Mouse (Mus musculus) CH12.LX (cell line): ENCODE results near the gene Slc16a4. TPM values are rescaled to one million over a fixed set of nuclear protein-coding genes. Genes with fewer than 3 reads are reported as not detected.

ENCODE experiments used
- DNase-seq: peaks from one replicate; pipeline ENCODE4 v3.0.0-alpha.2; 2013; ENCODE audit errors: extremely low read depth
- H3K27ac ChIP-seq: 2 replicates; pipeline ENCODE4 v1.5.1; 2012; ENCODE audit warnings: low read depth, mild to moderate bottlenecking, control low read depth, moderate library complexity; ENCODE audit not compliant: insufficient read depth
- H3K27me3 ChIP-seq: replicated peaks from 2 replicates; pipeline ENCODE3; 2012; ENCODE audit warnings: inconsistent platforms
- H3K36me3 ChIP-seq, 2 experiments: replicated peaks in 1 of 2; 2 replicates each; pipeline versions ENCODE3 to v1.6.1; 2012; ENCODE audit warnings: inconsistent platforms in 1 of 2, low read length in 1 of 2, mild to moderate bottlenecking in 1 of 2, mixed read lengths in 1 of 2, moderate library complexity in 1 of 2; ENCODE audit not compliant: control insufficient read depth in 1 of 2, insufficient read depth in 1 of 2
- H3K4me1 ChIP-seq, 2 experiments: 2 replicates each; pipeline ENCODE4 v1.6.1; 2012; ENCODE audit warnings: inconsistent platforms in 1 of 2, moderate library complexity in 1 of 2; ENCODE audit not compliant: insufficient read depth in 2 of 2, control insufficient read depth in 1 of 2
- H3K4me2 ChIP-seq: 2 replicates; pipeline ENCODE4 v1.6.1; 2012; ENCODE audit warnings: low read depth, mild to moderate bottlenecking, control low read depth; ENCODE audit not compliant: poor library complexity, insufficient read depth, severe bottlenecking
- H3K4me3 ChIP-seq, 3 experiments: fragments of 150-350 bp in 1 of 3; sonication (generic) in 1 of 3; replicated peaks in 1 of 3; 2 replicates each; pipeline versions ENCODE3 to v1.5.1; 2011 to 2012; ENCODE audit warnings: low read depth in 2 of 3, low read length in 2 of 3, mild to moderate bottlenecking in 2 of 3, moderate library complexity in 2 of 3, control low read depth in 1 of 3, improper control_type of control experiment in 1 of 3, inconsistent platforms in 1 of 3, mixed read lengths in 1 of 3; ENCODE audit not compliant: poor library complexity in 1 of 3
- H3K79me2 ChIP-seq: replicated peaks from 2 replicates; pipeline ENCODE4 v1.6.1; 2012; ENCODE audit warnings: mild to moderate bottlenecking, moderate library complexity; ENCODE audit not compliant: control insufficient read depth, poor library complexity, insufficient read depth, severe bottlenecking; ENCODE audit errors: extremely low read depth
- H3K9ac ChIP-seq: 2 replicates; pipeline ENCODE4 v1.6.1; 2012; ENCODE audit warnings: low read depth, mild to moderate bottlenecking, control low read depth, moderate library complexity; ENCODE audit not compliant: insufficient read depth
- H3K9me3 ChIP-seq: replicated peaks from 2 replicates; pipeline ENCODE3; 2012; ENCODE audit warnings: low read length, inconsistent platforms, mixed read lengths
- BHLHE40 ChIP-seq: IDR thresholded peaks from 2 replicates; pipeline ENCODE4 v1.6.1; 2011; ENCODE audit warnings: mild to moderate bottlenecking, low read depth, low read length, improper control_type of control experiment
- E2F4 ChIP-seq: IDR thresholded peaks from 2 replicates; pipeline ENCODE4 v1.6.1; 2011; ENCODE audit warnings: low read depth, low read length, improper control_type of control experiment; ENCODE audit not compliant: insufficient replicate concordance
- HCFC1 ChIP-seq: IDR thresholded peaks from 2 replicates; pipeline ENCODE4 v1.6.1; 2012; ENCODE audit warnings: low read depth, mild to moderate bottlenecking, inconsistent platforms, low read length, improper control_type of control experiment
- KAT2A ChIP-seq: IDR thresholded peaks from 2 replicates; pipeline ENCODE4 v1.6.1; 2012; ENCODE audit warnings: low read length, improper control_type of control experiment, inconsistent platforms; ENCODE audit not compliant: insufficient replicate concordance
- MAFK ChIP-seq: IDR thresholded peaks from 2 replicates; pipeline ENCODE4 v1.6.1; 2011; ENCODE audit warnings: low read length, improper control_type of control experiment; ENCODE audit not compliant: insufficient replicate concordance
- MAX ChIP-seq: IDR thresholded peaks from 2 replicates; pipeline ENCODE4 v1.6.1; 2011; ENCODE audit warnings: low read length, improper control_type of control experiment
- MEF2A ChIP-seq: IDR thresholded peaks from 2 replicates; pipeline ENCODE4 v1.6.1; 2014; ENCODE audit warnings: low read depth, mild to moderate bottlenecking, inconsistent platforms, low read length, improper control_type of control experiment, borderline replicate concordance
- MXI1 ChIP-seq: IDR thresholded peaks from 2 replicates; pipeline ENCODE4 v1.6.1; 2011; ENCODE audit warnings: mild to moderate bottlenecking, low read depth, low read length, improper control_type of control experiment
- MYC ChIP-seq: IDR thresholded peaks from 2 replicates; pipeline ENCODE4 v1.6.1; 2011; ENCODE audit warnings: low read depth, mild to moderate bottlenecking, improper control_type of control experiment, low read length
- PAX5 ChIP-seq: IDR thresholded peaks from 2 replicates; pipeline ENCODE4 v1.6.1; 2012; ENCODE audit warnings: low read length, inconsistent platforms, mixed read lengths
- RAD21 ChIP-seq: IDR thresholded peaks from 2 replicates; pipeline ENCODE4 v1.6.1; 2011; ENCODE audit warnings: low read depth, mild to moderate bottlenecking, low read length, improper control_type of control experiment, moderate library complexity
- RCOR1 ChIP-seq: conservative IDR thresholded peaks from 2 replicates; pipeline ENCODE4 v1.6.1; 2012; ENCODE audit warnings: low read depth, mild to moderate bottlenecking, inconsistent platforms, low read length, improper control_type of control experiment
- SIN3A ChIP-seq: IDR thresholded peaks from 2 replicates; pipeline ENCODE4 v1.6.1; 2012; ENCODE audit warnings: low read length, improper control_type of control experiment, inconsistent platforms
- TBP ChIP-seq: conservative IDR thresholded peaks from 2 replicates; pipeline ENCODE4 v1.6.1; 2011; ENCODE audit warnings: low read depth, low read length, improper control_type of control experiment
- TCF12 ChIP-seq: IDR thresholded peaks from 2 replicates; pipeline ENCODE4 v1.6.1; 2014; ENCODE audit warnings: low read depth, mild to moderate bottlenecking, inconsistent platforms, low read length, improper control_type of control experiment
- UBTF ChIP-seq: IDR thresholded peaks from 2 replicates; pipeline ENCODE4 v1.6.1; 2012; ENCODE audit warnings: low read depth, mild to moderate bottlenecking, inconsistent platforms, low read length, improper control_type of control experiment, moderate library complexity
- ZC3H11A ChIP-seq: IDR thresholded peaks from 2 replicates; pipeline ENCODE4 v1.6.1; 2012; ENCODE audit warnings: low read depth, mild to moderate bottlenecking, inconsistent platforms, low read length, improper control_type of control experiment
- ZKSCAN1 ChIP-seq: IDR thresholded peaks from 2 replicates; pipeline ENCODE4 v1.6.1; 2012; ENCODE audit warnings: low read depth, inconsistent platforms, low read length, improper control_type of control experiment, borderline replicate concordance
- ZMIZ1 ChIP-seq: IDR thresholded peaks from 2 replicates; pipeline ENCODE4 v1.6.1; 2012; ENCODE audit warnings: low read depth, mild to moderate bottlenecking, inconsistent platforms, low read length, improper control_type of control experiment
- dilution Hi-C: fragments of 300-500 bp; cut with MboI; formaldehyde crosslinking; loops from 2 replicates; pipeline ENCODE4 v1.14.3; 2020; ENCODE audit warnings: low sequenced_read_pairs; ENCODE audit not compliant: extremely low pct_unique_long_range_greater_than_20kb, extremely low pct_ligation_motif_present
- in situ Hi-C: fragments of 300-500 bp; cut with MboI; formaldehyde crosslinking; loops from 3 replicates; pipeline ENCODE4 v1.14.3; 2019; ENCODE audit warnings: low sequenced_read_pairs, low pct_ligation_motif_present, low pct_unique_long_range_greater_than_20kb, mixed read lengths
- polyA plus RNA-seq: library from polyadenylated mRNA; unstranded; fragments of >175 nt; gene quantifications from 2 replicates; pipeline ENCODE4 v1.2.1, GENCODE M21; 2012; ENCODE audit warnings: low read depth; ENCODE audit not compliant: insufficient read length
- total RNA-seq, 2 experiments: library from RNA; depleted of rRNA; stranded (reverse); fragments of 300-350 nt in 1 of 2; fragments of >200 nt in 1 of 2; gene quantifications; 2 replicates each; pipeline ENCODE4 v1.2.3; 2012 to 2014

Slc16a4 gene
- total and polyA plus RNA-seq, 3 experiments, result 0.08 to 0.60 TPM; not detected in 1

DNA sequence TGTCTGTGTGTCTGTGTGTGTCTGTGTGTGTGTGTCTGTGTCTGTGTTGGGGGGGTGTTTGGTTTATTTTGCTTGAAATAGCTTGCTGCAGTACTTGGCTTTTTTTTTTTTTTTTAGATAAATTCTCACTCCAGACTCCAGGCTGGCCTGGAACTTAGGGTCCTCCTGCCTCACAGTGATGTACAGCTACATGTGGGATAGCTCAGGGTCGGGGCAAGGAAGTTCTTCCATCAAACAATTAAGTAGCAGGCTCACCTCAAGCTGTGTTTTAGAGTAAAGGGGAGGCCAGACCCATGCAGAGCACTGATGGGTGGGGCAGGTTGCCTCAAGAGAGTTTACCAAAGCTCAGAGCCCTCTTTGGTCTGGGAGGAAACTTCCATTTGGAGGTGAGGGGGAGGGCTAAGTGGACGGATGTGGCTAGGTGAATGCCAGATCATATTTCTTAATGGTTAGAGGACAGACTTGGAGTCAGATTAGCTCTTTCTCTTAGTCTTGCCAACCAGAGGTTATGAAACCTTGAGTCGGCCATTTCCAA, 66.7 kb downstream of the Slc16a4 start:
- Histone ChIP-seq H3K36me3 (no peaks in the 10 kb centered on the region), H3K27ac (no peak overlapping the region), H3K4me1 (peaks cover 8 to 14% of the 10 kb centered on the region in 2 experiments), H3K27me3 (peaks cover 10% of the 10 kb centered on the region)
- DNase-seq, result no peak
- TF ChIP-seq KAT2A, result no peak
- TF ChIP-seq MXI1, result no peak
- no peak for TF ChIP-seq E2F4
- no peak for TF ChIP-seq TBP
- TF ChIP-seq TCF12, result no peak
- TF ChIP-seq HCFC1, result no peak
- TF ChIP-seq, all 38 proteins: peak for 0
- no peaks in the 10 kb centered on the region for H3K79me2 ChIP-seq
- no peak overlapping the region for H3K4me2 ChIP-seq
- dilution Hi-C loops, result no loop called here
- H3K9ac ChIP-seq, result no peak overlapping the region
- in situ Hi-C loops, result no loop called here
- H3K9me3 ChIP-seq, result no peaks in the 10 kb centered on the region
- no peak overlapping the region for H3K4me3 ChIP-seq

GRCm38 (mm10) chr3:107360341-107360740, 69.3 kb downstream of the Slc16a4 start:
- Histone ChIP-seq H3K4me1 (peaks cover 8 to 14% of the 10 kb centered on the region in 2 experiments), H3K27ac (no peak overlapping the region), H3K9ac (no peak overlapping the region), H3K79me2 (no peaks in the 10 kb centered on the region), H3K9me3 (no peaks in the 10 kb centered on the region), H3K36me3 (no peaks in the 10 kb centered on the region), H3K4me2 (no peak overlapping the region), H3K4me3 (no peak overlapping the region), H3K27me3 (peaks cover 13% of the 10 kb centered on the region)
- no peak for TF ChIP-seq PAX5
- no peak for TF ChIP-seq KAT2A
- no peak for TF ChIP-seq SIN3A
- no peak for TF ChIP-seq ZKSCAN1
- TF ChIP-seq BHLHE40, result no peak
- no peak for TF ChIP-seq RAD21
- no peak for TF ChIP-seq RCOR1
- TF ChIP-seq ZMIZ1, result no peak
- TF ChIP-seq MEF2A, result no peak
- no peak for TF ChIP-seq ZC3H11A
- TF ChIP-seq MYC, result no peak
- no peak for TF ChIP-seq MAX
- no peak for TF ChIP-seq UBTF
- TF ChIP-seq MAFK, result no peak
- DNase-seq, result no peak
- dilution Hi-C loops, result no loop called here
- in situ Hi-C loops, result loop anchor here (5.0 kb wide), 1 partner anchor 92 kb away; no protein-coding TSS in a partner anchor

Other genes with a start within 250 kb of the Slc16a4 start
- gene Kcna2, start 190.1 kb upstream of the Slc16a4 start, total RNA-seq (2012; rRNA removed), result not detected in 2 replicates
- not detected in 2 replicates for gene Kcna2, start 190.1 kb upstream of the Slc16a4 start, total RNA-seq (2014; rRNA removed)
- not detected in 2 replicates for gene Kcna2, start 190.1 kb upstream of the Slc16a4 start, polyA plus RNA-seq
- gene Kcna10, start 108.2 kb upstream of the Slc16a4 start, total RNA-seq (2012; rRNA removed), result not detected in 2 replicates
- not detected in 2 replicates for gene Kcna10, start 108.2 kb upstream of the Slc16a4 start, total RNA-seq (2014; rRNA removed)
- gene Kcna10, start 108.2 kb upstream of the Slc16a4 start, polyA plus RNA-seq, result not detected in 2 replicates
- gene Cym, start 69.5 kb upstream of the Slc16a4 start, total RNA-seq (2012; rRNA removed), result not detected in 2 replicates
- gene Cym, start 69.5 kb upstream of the Slc16a4 start, total RNA-seq (2014; rRNA removed), result not detected in 2 replicates
- gene Cym, start 69.5 kb upstream of the Slc16a4 start, polyA plus RNA-seq, result not detected in 2 replicates
- not detected in 2 replicates for gene A630076J17Rik, start 60.6 kb upstream of the Slc16a4 start, total RNA-seq (2012; rRNA removed)
- gene A630076J17Rik, start 60.6 kb upstream of the Slc16a4 start, total RNA-seq (2014; rRNA removed), result not detected in 2 replicates
- not detected in 2 replicates for gene A630076J17Rik, start 60.6 kb upstream of the Slc16a4 start, polyA plus RNA-seq
- not detected in 2 replicates for gene Prok1, start 51.5 kb upstream of the Slc16a4 start, total RNA-seq (2012; rRNA removed)
- gene Prok1, start 51.5 kb upstream of the Slc16a4 start, total RNA-seq (2014; rRNA removed), result not detected in 2 replicates
- gene Prok1, start 51.5 kb upstream of the Slc16a4 start, polyA plus RNA-seq, result not detected in 2 replicates
- 119 and 142 TPM in 2 replicates for gene Lamtor5, start 12.4 kb upstream of the Slc16a4 start, total RNA-seq (2012; rRNA removed)
- 162 and 183 TPM in 2 replicates for gene Lamtor5, start 12.4 kb upstream of the Slc16a4 start, total RNA-seq (2014; rRNA removed)
- 113 and 137 TPM in 2 replicates for gene Lamtor5, start 12.4 kb upstream of the Slc16a4 start, polyA plus RNA-seq
- gene Rbm15, start 42.4 kb downstream of the Slc16a4 start, total RNA-seq (2012; rRNA removed), result 26.0 and 30.5 TPM in 2 replicates
- gene Rbm15, start 42.4 kb downstream of the Slc16a4 start, total RNA-seq (2014; rRNA removed), result 15.2 and 17.0 TPM in 2 replicates
- 14.5 and 17.2 TPM in 2 replicates for gene Rbm15, start 42.4 kb downstream of the Slc16a4 start, polyA plus RNA-seq
- not detected in 2 replicates for gene Kcnc4, start 168.3 kb downstream of the Slc16a4 start, total RNA-seq (2012; rRNA removed)
- not detected in 2 replicates for gene Kcnc4, start 168.3 kb downstream of the Slc16a4 start, total RNA-seq (2014; rRNA removed)
- gene Kcnc4, start 168.3 kb downstream of the Slc16a4 start, polyA plus RNA-seq, result not detected in 2 replicates
- not detected in 2 replicates for gene Slc6a17, start 226.8 kb downstream of the Slc16a4 start, total RNA-seq (2012; rRNA removed)
- not detected in 2 replicates for gene Slc6a17, start 226.8 kb downstream of the Slc16a4 start, total RNA-seq (2014; rRNA removed)
- gene Slc6a17, start 226.8 kb downstream of the Slc16a4 start, polyA plus RNA-seq, result not detected in 2 replicates